Mouse (Mus musculus): ENCODE results near the gene Wdr72. TPM values are rescaled to one million over a fixed set of nuclear protein-coding genes. Genes with fewer than 3 reads are reported as not detected.

Gene Wdr72
- total RNA-seq, 2 experiments from 2014 or later: not detected

GRCm38 (mm10) chr9:74228272-74228671, 118.1 kb downstream of the Wdr72 start:
- ATAC-seq (replicated peaks; ENCODE audit: poor library complexity, severe bottlenecking): no peak

GRCm38 (mm10) chr9:74241292-74241691, 131.1 kb downstream of the Wdr72 start:
- ATAC-seq (replicated peaks; ENCODE audit: poor library complexity, severe bottlenecking): peak; percentile 97

DNA sequence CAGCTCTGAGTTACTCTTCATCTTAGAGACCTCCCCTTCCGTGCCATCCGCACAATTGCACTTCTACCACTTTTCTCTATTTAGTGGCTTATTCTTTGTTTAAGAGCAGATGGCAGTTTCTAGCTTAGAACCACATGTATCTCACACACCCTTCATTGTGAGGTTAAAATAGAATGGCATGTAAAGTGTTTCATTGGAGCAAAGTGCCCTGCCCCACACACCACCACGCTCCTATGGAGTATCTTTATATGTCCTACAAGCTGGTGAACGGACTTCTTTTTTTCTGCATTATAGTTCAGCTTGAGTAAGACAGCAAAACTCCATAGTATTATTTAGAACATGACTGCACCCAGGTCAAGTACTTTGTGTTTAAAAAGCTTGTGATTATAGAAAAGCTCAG, 137.9 kb downstream of the Wdr72 start:
- no peak for ATAC-seq (replicated peaks; ENCODE audit: poor library complexity, severe bottlenecking)

- no peak for ATAC-seq (replicated peaks; ENCODE audit: poor library complexity, severe bottlenecking)
Measured at GRCm38 (mm10) chr9:74249486-74249885, 139.3 kb downstream of the Wdr72 start.

DNA sequence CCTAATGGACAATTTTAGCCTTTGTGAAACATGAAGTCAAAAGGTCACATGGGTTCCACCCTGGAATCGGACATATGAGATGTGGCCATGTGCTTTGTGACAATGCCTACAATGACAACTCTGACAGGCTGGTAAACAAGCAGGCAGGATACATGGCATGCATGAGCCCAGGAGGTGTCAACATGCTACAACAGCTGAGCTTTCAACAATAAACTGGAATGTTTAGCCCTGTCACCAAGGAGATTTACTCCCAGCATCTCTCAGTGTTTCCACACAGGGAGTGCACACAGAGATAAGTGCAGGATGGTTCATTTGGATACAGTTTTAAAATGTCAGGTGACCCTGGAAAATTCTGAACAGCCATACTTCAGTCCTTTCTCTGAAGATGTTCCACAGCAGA, 140.4 kb downstream of the Wdr72 start:
- ATAC-seq (replicated peaks; ENCODE audit: poor library complexity, severe bottlenecking): no peak

DNA sequence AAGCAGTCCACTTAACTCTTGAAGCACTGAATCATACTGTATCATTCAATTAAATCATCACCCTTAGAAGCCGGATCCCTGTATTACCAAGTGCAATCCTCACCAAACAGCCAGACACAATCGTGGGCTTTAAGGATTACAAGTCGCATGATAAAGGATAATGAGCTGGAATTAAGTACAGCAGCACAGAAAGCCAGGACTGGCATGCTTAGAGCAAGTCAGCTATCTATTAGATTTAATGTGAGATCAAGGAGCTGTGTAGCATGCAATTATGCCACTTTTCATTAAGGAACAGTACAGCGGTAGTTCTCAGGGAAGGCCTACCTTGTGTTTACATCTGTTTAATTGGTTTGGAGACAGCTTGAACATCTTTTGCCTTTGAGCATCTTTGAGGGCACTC, 148.2 kb downstream of the Wdr72 start:
- no peak for ATAC-seq (replicated peaks; ENCODE audit: poor library complexity, severe bottlenecking)

DNA sequence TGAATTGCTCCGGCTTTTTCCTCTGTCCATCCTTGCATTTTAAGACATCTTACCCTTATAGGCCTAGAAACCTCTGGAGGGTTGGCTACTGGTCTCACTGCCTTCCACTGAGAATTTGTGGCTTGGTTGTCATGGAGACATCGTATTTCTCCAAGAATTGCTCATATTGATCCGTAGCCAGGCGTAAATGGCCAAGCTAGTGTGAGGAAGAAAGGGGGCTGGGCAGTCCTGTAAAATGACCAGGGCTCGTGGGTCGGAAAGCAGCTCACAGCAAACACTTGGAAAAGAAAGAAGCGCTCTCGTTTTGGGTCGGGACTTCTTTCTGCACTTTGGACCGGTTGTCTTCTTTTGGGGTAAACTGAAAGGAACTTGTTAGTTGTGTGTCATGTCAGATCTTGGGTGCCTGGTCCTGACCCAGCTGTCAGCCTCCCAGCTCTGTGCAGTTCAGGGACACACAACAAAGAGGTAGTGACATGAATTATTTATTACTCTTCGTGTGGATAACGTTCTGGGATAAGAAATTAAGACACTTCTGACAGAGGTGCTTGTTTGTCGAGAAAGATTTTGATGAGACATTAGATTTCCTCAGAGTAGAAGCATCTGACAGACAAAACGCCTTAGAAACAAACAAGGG, 167.7 kb downstream of the Wdr72 start:
- no peak for ATAC-seq (replicated peaks; ENCODE audit: poor library complexity, severe bottlenecking)

DNA sequence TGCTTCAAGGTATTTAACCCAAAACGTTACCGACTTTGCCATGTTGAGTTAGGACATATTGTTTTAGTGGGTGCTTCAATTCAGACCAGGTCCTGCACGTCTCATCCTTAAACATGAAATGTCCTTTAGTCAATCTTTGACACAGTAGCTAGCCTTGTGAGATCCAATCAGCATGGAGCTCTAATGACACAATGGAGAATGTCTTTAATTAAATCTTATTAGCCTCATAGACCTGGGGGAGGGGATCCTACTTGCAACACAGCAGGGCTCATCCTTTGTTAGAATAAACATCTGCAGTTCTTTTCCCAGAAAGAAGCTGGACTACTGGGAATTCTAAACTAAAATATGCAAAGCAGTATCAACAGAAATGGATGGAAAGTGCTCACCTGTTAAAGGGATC, 171.9 kb downstream of the Wdr72 start:
- no peak for ATAC-seq (replicated peaks; ENCODE audit: poor library complexity, severe bottlenecking)

DNA sequence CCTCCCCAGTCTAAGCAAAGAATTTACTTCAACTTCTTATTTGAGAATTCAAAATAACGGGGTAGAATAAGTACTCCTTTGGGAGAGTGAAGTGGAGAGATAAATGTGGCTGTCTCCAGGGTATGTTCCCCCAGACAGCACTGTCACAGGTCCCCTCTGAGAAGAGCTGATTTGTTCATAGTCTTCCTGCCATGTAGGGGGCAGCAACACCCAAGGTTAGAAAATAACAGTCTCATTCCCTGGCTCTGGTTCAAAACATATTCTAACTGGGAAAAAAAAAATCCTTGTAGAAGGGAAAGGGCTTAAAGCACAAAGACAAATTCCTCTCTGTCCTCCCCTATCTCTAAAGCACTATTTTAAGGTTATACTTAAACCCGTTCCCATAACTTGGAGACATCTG, 176.1 kb downstream of the Wdr72 start:
- no peak for ATAC-seq (replicated peaks; ENCODE audit: poor library complexity, severe bottlenecking)

DNA sequence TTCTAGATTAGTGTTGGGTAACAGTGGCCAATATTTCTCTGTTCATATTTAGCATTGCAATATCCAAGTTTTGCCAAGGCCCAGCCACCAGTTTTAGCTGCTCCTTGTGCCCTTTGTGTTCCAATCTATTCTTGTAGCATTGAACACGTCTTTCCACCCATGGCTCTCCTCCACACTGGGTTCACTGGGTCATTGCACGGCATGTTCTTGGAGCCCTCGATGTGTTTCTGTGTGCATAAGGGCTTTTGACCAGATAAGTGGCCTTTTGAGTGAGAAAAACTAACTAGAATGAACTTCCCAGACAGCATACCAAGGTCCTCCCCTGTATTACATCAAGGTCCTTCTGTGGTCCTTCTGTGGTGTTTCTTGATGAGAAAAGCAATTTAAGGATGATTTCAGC, 184.3 kb downstream of the Wdr72 start:
- no peak for ATAC-seq (replicated peaks; ENCODE audit: poor library complexity, severe bottlenecking)

DNA sequence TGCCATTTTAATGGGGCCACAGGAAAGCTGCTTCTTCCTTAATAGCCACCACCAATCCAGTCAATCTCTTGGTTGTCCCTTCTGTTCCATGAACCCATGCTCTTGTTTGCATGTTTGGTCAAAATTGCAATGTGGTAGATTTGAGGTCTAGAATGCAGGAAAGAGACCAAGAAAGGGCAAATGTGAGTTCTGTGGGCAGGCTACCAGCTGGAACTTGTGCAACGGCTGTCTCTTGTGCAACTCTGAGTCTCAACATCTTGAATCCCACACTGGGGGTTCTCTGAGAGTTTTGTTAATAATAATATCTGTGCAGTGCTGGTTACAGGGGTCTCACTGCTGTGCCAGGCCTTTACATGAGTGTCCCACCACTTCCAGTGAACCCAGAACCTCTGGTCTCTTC, 208.6 kb downstream of the Wdr72 start:
- ATAC-seq (replicated peaks; ENCODE audit: poor library complexity, severe bottlenecking): no peak

- ATAC-seq (replicated peaks; ENCODE audit: poor library complexity, severe bottlenecking): no peak
Measured at GRCm38 (mm10) chr9:74324089-74324924, 214.2 kb downstream of the Wdr72 start.

- no peak for ATAC-seq (replicated peaks; ENCODE audit: poor library complexity, severe bottlenecking)
Measured at GRCm38 (mm10) chr9:74324925-74325295, 214.8 kb downstream of the Wdr72 start.

- no peak for ATAC-seq (replicated peaks; ENCODE audit: poor library complexity, severe bottlenecking)
Measured at GRCm38 (mm10) chr9:74325981-74326380, 215.8 kb downstream of the Wdr72 start.

DNA sequence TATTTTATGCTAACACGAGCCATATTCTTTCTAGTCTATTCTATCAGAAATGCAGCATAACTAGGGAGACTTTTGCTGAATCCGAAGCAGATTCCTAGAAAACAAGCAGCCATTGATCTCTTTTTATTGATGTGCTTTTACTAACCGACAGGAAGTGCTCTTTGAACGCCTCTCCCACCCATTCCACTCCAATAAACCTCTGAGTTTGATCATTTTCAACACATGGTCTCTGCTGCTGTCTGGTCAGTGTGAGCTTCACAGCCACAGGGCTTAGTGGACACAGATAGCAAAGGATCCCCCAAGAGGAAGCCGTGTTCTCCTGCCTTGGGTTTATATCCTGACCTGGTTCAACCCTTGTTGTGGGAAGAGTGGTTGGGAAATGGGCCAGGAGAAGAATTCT, 218.7 kb downstream of the Wdr72 start:
- ATAC-seq (replicated peaks; ENCODE audit: poor library complexity, severe bottlenecking): no peak

GRCm38 (mm10) chr9:74330706-74331495, 220.7 kb downstream of the Wdr72 start:
- ATAC-seq (replicated peaks; ENCODE audit: poor library complexity, severe bottlenecking): no peak

- ATAC-seq (replicated peaks; ENCODE audit: poor library complexity, severe bottlenecking): no peak
Measured at GRCm38 (mm10) chr9:74332321-74332720, 222.2 kb downstream of the Wdr72 start.

Measured in granulocyte monocyte progenitor cell, adult 5-6 weeks (primary cell).